Mouse (Mus musculus): Measurements from ENCODE around the gene Mif4gd.

Mif4gd gene

DNA sequence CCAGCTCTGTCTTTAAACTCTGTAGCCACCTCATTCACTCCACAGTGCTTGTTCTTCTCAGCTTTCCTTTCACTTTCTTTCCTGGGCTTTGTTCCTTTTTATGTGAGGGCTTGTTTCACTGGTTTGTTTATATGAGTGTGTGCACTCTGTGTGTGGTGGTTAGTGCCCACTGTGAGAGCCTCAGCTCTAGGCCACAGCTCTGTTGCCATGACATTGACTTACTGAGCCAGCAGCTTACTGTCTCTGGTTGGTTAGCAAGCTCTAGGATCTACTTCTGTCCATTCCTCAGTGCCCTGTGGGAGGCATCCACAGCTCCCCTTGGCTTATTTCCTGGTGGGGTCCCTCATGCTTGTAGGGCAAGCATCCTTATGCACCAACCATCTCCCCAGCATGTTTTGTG, 33.7 kb downstream of the Mif4gd start:
- DNase-seq (ENCODE audit: low spot score), result no peak

DNA sequence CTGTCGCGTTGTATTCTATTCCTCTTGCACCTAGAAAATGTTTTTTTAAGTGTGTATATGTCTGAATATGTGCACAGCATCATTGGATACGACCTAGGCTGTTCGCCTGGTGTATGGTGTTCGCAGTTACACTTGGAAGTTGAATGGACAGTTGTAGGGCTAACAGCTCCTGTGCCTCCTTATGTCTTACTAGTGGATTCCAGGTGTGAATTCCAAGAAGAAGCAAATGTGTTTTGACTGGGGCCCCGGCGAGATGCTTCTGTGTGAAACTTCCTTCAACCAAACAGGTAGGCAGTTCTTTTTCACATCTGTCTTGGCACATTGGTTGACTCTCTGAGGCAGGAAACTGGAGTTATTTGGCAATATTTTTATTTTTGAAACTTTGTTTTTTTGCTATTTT, 47.8 kb downstream of the Mif4gd start:
- DNase-seq (ENCODE audit: low spot score), result no peak

DNA sequence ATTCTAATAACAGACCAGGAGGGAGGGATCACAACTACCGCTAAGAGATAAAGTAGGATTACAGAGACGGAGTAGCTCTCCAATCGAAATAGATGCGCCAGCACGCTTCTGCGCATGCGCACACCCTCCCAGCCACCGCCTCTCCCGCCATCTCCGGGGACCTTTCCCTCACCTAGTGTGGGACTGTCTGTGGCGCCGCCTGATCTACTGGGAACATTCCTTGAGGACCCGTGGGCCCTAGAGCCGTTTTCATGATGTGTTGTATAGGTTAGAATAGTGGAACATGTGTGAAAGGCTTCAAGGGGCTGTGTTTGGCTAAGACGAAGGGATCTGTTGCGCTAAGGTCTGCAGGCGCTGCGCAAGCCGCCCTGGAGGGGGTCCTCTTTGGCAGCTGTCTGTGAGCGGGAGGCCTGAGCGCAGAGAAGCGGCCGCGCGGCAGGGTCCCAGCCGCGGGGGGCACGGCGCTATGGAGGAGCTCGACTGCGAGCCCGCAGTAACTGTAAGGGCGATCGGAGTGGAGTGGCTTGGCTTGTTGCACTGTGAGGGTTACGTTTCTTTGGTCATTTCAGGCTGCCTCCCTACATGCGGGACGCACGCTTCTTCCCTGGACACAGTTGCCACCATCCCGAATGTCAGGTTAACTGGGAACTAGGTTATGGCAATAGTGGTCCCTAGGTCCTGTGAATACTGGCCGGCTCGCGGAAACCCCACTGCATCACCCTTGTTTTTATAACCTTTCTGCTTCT, 48.5 kb downstream of the Mif4gd start, which contains the start of gene Nup85:
Gene Nup85, plus strand, starts transcription at position 371 of the 746 bp plus-strand sequence.
- DNase-seq (ENCODE audit: low spot score), result peak; percentile 97

DNA sequence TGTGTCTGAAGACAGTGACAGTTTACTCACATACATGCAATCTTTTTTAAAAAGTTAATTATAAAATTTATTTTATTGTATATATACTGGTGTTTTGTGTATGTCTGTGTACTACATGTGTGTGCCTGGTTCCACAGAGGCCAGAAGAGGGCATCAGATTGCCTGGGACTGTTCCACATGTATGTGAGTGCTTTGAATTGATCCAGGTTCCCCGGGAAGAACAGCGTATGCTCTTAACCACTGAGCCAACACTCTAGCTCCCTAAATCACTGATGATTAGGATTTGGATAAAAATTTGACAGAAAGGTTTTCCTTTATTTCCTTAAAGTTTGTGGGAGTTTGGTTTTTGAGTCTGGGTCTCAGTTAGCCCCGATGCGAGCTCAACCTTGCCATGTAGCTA, 49.4 kb downstream of the Mif4gd start:
- no peak for DNase-seq (ENCODE audit: low spot score)

All from spleen, adult 12 weeks (tissue).